12 mouse cellular contexts compared by ENCODE assay signal in genomic region chr4:103953652-103954220, GRCm38 (mm10).
DNase-seq lines count a peak whose midpoint lies in the region; ATAC-seq and TF ChIP-seq lines count a peak whose summit lies in the region.
"Had no signal": no experiment of that assay in that cellular context is flagged by ENCODE, and none has a peak within 500 bp of the region (broad histone marks: within the 10 kb centered on the region; RNA-seq: fewer than 3 reads in every experiment).

No protein-coding gene starts in this region.

- no peaks in the 10 kb centered on the region for H3K4me1 ChIP-seq in embryonic facial prominence, embryonic 11.5 days (ENCODE audit: control insufficient read depth, insufficient read depth, low read length)
- H3K4me1 ChIP-seq in forebrain, postnatal 0 days (ENCODE audit: insufficient read depth), result no peaks in the 10 kb centered on the region
- H3K4me1 ChIP-seq in midbrain, embryonic 16.5 days (ENCODE audit: control insufficient read depth, insufficient read depth, low read length), result peaks cover 10% of the 10 kb centered on the region
- H3K4me1 ChIP-seq in heart, embryonic 11.5 days (ENCODE audit: control insufficient read depth, insufficient read depth, low read length), result no peaks in the 10 kb centered on the region
- H3K4me1 ChIP-seq: megakaryocyte, embryonic 14.5 days had no signal

- no peaks in the 10 kb centered on the region for H3K9me3 ChIP-seq in embryonic facial prominence, embryonic 11.5 days (replicated peaks; ENCODE audit: control insufficient read depth, low read length)
- no peaks in the 10 kb centered on the region for H3K9me3 ChIP-seq in forebrain, postnatal 0 days (ENCODE audit: low read length)
- no peaks in the 10 kb centered on the region for H3K9me3 ChIP-seq in midbrain, embryonic 16.5 days (replicated peaks; ENCODE audit: control insufficient read depth, low read length, poor library complexity, severe bottlenecking)
- no peaks in the 10 kb centered on the region for H3K9me3 ChIP-seq in heart, embryonic 11.5 days (replicated peaks; ENCODE audit: control insufficient read depth, low read length)

- peak; percentile 10 for DNase-seq in left cerebral cortex, postnatal 4 days
- no peak for DNase-seq in left cerebral cortex, postnatal 14 days (ENCODE audit: low spot score in 2 of 2)
- peak; percentile 20 for DNase-seq in embryonic facial prominence, embryonic 11.5 days (ENCODE audit: low spot score)
- DNase-seq in forebrain, postnatal 0 days, result peak; percentile 52
- DNase-seq in adrenal gland, adult 18-20 months (ENCODE audit: low spot score in 2 of 2), result no peak
- DNase-seq: adrenal gland, postnatal 36 days; kidney, adult 2 months; lung, embryonic 14.5 days had no signal

- no peak overlapping the region for H3K27ac ChIP-seq in embryonic facial prominence, embryonic 11.5 days (replicated peaks; ENCODE audit: low read depth, low read length)
- H3K27ac ChIP-seq in forebrain, postnatal 0 days (ENCODE audit: low read depth, low read length), result no peak overlapping the region
- peak overlapping the region; percentile 70 for H3K27ac ChIP-seq in midbrain, embryonic 16.5 days (ENCODE audit: low read length)
- H3K27ac ChIP-seq in heart, embryonic 11.5 days (ENCODE audit: low read depth, low read length), result no peak overlapping the region

- H3K27me3 ChIP-seq in embryonic facial prominence, embryonic 11.5 days (ENCODE audit: control insufficient read depth, insufficient read depth, low read length), result no peaks in the 10 kb centered on the region
- no peaks in the 10 kb centered on the region for H3K27me3 ChIP-seq in forebrain, postnatal 0 days (ENCODE audit: insufficient read depth, low read length)
- no peaks in the 10 kb centered on the region for H3K27me3 ChIP-seq in midbrain, embryonic 16.5 days (ENCODE audit: control insufficient read depth, insufficient read depth, low read depth, low read length)
- no peaks in the 10 kb centered on the region for H3K27me3 ChIP-seq in heart, embryonic 11.5 days (ENCODE audit: control insufficient read depth, insufficient read depth, low read length)
- H3K27me3 ChIP-seq: megakaryocyte, embryonic 14.5 days had no signal

- no peak overlapping the region for H3K9ac ChIP-seq in embryonic facial prominence, embryonic 11.5 days (replicated peaks; ENCODE audit: low read length)
- no peak overlapping the region for H3K9ac ChIP-seq in forebrain, postnatal 0 days
- H3K9ac ChIP-seq in midbrain, embryonic 16.5 days (ENCODE audit: low read depth, low read length), result peak overlapping the region; percentile 34; the same call in 1 of the 2 replicates
- H3K9ac ChIP-seq in heart, embryonic 11.5 days (ENCODE audit: low read depth, low read length), result no peak overlapping the region
- H3K9ac ChIP-seq: lung, embryonic 14.5 days had no signal

- no peak for ATAC-seq in embryonic facial prominence, embryonic 11.5 days (replicated peaks; ENCODE audit: insufficient number of reproducible peaks, low FRiP score, low TSS enrichment, low read depth)
- peak; percentile 53; the same call in 1 of the 2 replicates for ATAC-seq in forebrain, postnatal 0 days
- ATAC-seq in midbrain, embryonic 16.5 days, result peak; percentile 72; the same call in 1 of the 2 replicates
- ATAC-seq in heart, embryonic 11.5 days (replicated peaks; ENCODE audit: insufficient number of reproducible peaks, low FRiP score, low TSS enrichment), result no peak
- no peak for ATAC-seq in inflammation-experienced regulatory T-cells, adult 6 months

- no peak overlapping the region for H3K4me2 ChIP-seq in embryonic facial prominence, embryonic 11.5 days (ENCODE audit: low read depth, low read length)
- H3K4me2 ChIP-seq in forebrain, postnatal 0 days (ENCODE audit: low read depth), result peak overlapping the region; percentile 15; the same call in 1 of the 2 replicates
- peak overlapping the region; percentile 34 for H3K4me2 ChIP-seq in midbrain, embryonic 16.5 days (ENCODE audit: low read length)
- no peak overlapping the region for H3K4me2 ChIP-seq in heart, embryonic 11.5 days
- H3K4me2 ChIP-seq: lung, embryonic 14.5 days had no signal

- TF ChIP-seq CTCF in forebrain, postnatal 0 days (IDR thresholded peaks at IDR 0.05; ENCODE audit: low read depth), result no peak

- WGBS in embryonic facial prominence, embryonic 11.5 days, result 24% methylated on average over 9 of the region's 9 CpGs
- WGBS in forebrain, postnatal 0 days, result 14% methylated on average over 9 of the region's 9 CpGs
- WGBS in midbrain, embryonic 16.5 days, result 11% methylated on average over 9 of the region's 9 CpGs
- 49% methylated on average over 9 of the region's 9 CpGs for WGBS in heart, embryonic 11.5 days (ENCODE audit: insufficient replicate concordance)

- H3K36me3 ChIP-seq in embryonic facial prominence, embryonic 11.5 days (replicated peaks; ENCODE audit: control insufficient read depth, insufficient read depth, low read depth, low read length), result no peaks in the 10 kb centered on the region
- no peaks in the 10 kb centered on the region for H3K36me3 ChIP-seq in forebrain, postnatal 0 days (ENCODE audit: insufficient read depth)
- H3K36me3 ChIP-seq in midbrain, embryonic 16.5 days (ENCODE audit: control insufficient read depth, insufficient read depth, low read length), result no peaks in the 10 kb centered on the region
- H3K36me3 ChIP-seq in heart, embryonic 11.5 days (ENCODE audit: control insufficient read depth, insufficient read depth, low read length), result no peaks in the 10 kb centered on the region

- H3K4me3 ChIP-seq in embryonic facial prominence, embryonic 11.5 days (ENCODE audit: low read depth, low read length), result no peak overlapping the region
- no peak overlapping the region for H3K4me3 ChIP-seq in forebrain, postnatal 0 days (ENCODE audit: low read depth, low read length)
- no peak overlapping the region for H3K4me3 ChIP-seq in midbrain, embryonic 16.5 days (ENCODE audit: low read depth, low read length)
- no peak overlapping the region for H3K4me3 ChIP-seq in heart, embryonic 11.5 days (ENCODE audit: low read depth, low read length)
- H3K4me3 ChIP-seq: megakaryocyte, embryonic 14.5 days had no signal

- intact Hi-C loops in left cerebral cortex, postnatal 4 days (cut with DNase I), result no loop called here
- intact Hi-C loops in left cerebral cortex, postnatal 14 days (cut with DNase I), result no loop called here

Comparison
In these comparisons a context has a peak if more than half of its experiments do, and no peak if none do; other contexts are left out.
1. DNase-seq: peak in left cerebral cortex, postnatal 4 days (single experiment), embryonic facial prominence, embryonic 11.5 days (single experiment) and forebrain, postnatal 0 days (single experiment); none in left cerebral cortex, postnatal 14 days (0 of 2) and adrenal gland, adult 18-20 months (0 of 2).
2. ATAC-seq: peak in forebrain, postnatal 0 days (single experiment) and midbrain, embryonic 16.5 days (single experiment); none in embryonic facial prominence, embryonic 11.5 days (single experiment), heart, embryonic 11.5 days (single experiment) and inflammation-experienced regulatory T-cells, adult 6 months (single experiment).
3. H3K4me2 ChIP-seq: peak in forebrain, postnatal 0 days (single experiment) and midbrain, embryonic 16.5 days (single experiment); none in embryonic facial prominence, embryonic 11.5 days (single experiment) and heart, embryonic 11.5 days (single experiment).